Mouse (Mus musculus) gastrocnemius, adult 2 months (tissue): ENCODE measurements around the gene Nhlh1. TPM values are rescaled to one million over a fixed set of nuclear protein-coding genes. Genes with fewer than 3 reads are reported as not detected.
A peak's percentile ranks its signal among the peaks of the same experiment; 100 is the strongest.

ENCODE experiments used
- DNase-seq: peaks from one replicate; pipeline ENCODE4 v3.0.0; 2022
- H3K27ac ChIP-seq: fragments of 200-600 bp; 2 replicates; pipeline ENCODE4 v1.8.1; 2022; ENCODE audit warnings: mild to moderate bottlenecking
- H3K4me3 ChIP-seq: fragments of 200-600 bp; 2 replicates; pipeline ENCODE4 v1.8.1; 2022; ENCODE audit warnings: mild to moderate bottlenecking, moderate library complexity
- CTCF ChIP-seq: fragments of 200-600 bp; IDR thresholded peaks from 2 replicates; pipeline ENCODE4 v1.8.1; 2022; ENCODE audit warnings: antibody characterized with exemption, mild to moderate bottlenecking, moderate library complexity
- intact Hi-C: fragments of 180-260 bp; cut with DNase I; formaldehyde crosslinking; loops from one replicate; pipeline ENCODE4 v1.15.1; 2025
- total RNA-seq, 2 experiments: library from RNA; stranded (reverse); gene quantifications; 2 replicates each; pipeline ENCODE4 v1.2.3; 2021

Nhlh1 gene
- total RNA-seq, 2 experiments from 2014 or later: not detected

- Histone ChIP-seq H3K27ac (peak overlapping the region; percentile 38; the same call in 1 of the 2 replicates), H3K4me3 (no peak overlapping the region)
- DNase-seq: peak; percentile 40
- TF ChIP-seq CTCF: no peak
- intact Hi-C loops: no loop called here
Observed at GRCm38 (mm10) chr1:172064613-172065141, 7.3 kb upstream of the Nhlh1 start.

- H3K4me3 ChIP-seq: no peak overlapping the region
- intact Hi-C loops: no loop called here
- no peak overlapping the region for H3K27ac ChIP-seq
- DNase-seq: no peak
- no peak for TF ChIP-seq CTCF
Observed at GRCm38 (mm10) chr1:172063291-172064023, 6.1 kb upstream of the Nhlh1 start.

- Histone ChIP-seq H3K27ac (no peak overlapping the region), H3K4me3 (no peak overlapping the region)
- intact Hi-C loops: no loop called here
- DNase-seq: no peak
- no peak for TF ChIP-seq CTCF
Observed at GRCm38 (mm10) chr1:172062101-172062500, 4.7 kb upstream of the Nhlh1 start.

- Histone ChIP-seq H3K27ac (no peak overlapping the region), H3K4me3 (no peak overlapping the region)
- no peak for TF ChIP-seq CTCF
- intact Hi-C loops: no loop called here
- no peak for DNase-seq
Observed at GRCm38 (mm10) chr1:172061217-172061616, 3.8 kb upstream of the Nhlh1 start.

- no peak for DNase-seq
- intact Hi-C loops: no loop called here
Observed at GRCm38 (mm10) chr1:172060659-172061058, 3.3 kb upstream of the Nhlh1 start.

GRCm38 (mm10) chr1:172058874-172059273 lies 1.5 kb upstream of the Nhlh1 start:
- H3K27ac ChIP-seq: no peak overlapping the region
- H3K4me3 ChIP-seq: no peak overlapping the region
- intact Hi-C loops: no loop called here
- no peak for DNase-seq
- TF ChIP-seq CTCF: no peak

More at GRCm38 (mm10) chr1:172060659-172061058, 3.3 kb upstream of the Nhlh1 start:
- Histone ChIP-seq H3K27ac (no peak overlapping the region), H3K4me3 (no peak overlapping the region)
- no peak for TF ChIP-seq CTCF

- DNase-seq: no peak
- Histone ChIP-seq H3K27ac (no peak overlapping the region), H3K4me3 (no peak overlapping the region)
- no peak for TF ChIP-seq CTCF
- intact Hi-C loops: no loop called here
Observed at GRCm38 (mm10) chr1:172058321-172058720, 948 bp upstream of the Nhlh1 start.

GRCm38 (mm10) chr1:172056251-172056650 lies 1.1 kb downstream of the Nhlh1 start:
- intact Hi-C loops: no loop called here
- Histone ChIP-seq H3K4me3 (no peak overlapping the region), H3K27ac (no peak overlapping the region)
- DNase-seq: no peak
- TF ChIP-seq CTCF: no peak

GRCm38 (mm10) chr1:172053541-172054440 lies 3.6 kb downstream of the Nhlh1 start:
- no peak for TF ChIP-seq CTCF
- H3K27ac ChIP-seq: no peak overlapping the region
- no peak for DNase-seq
- H3K4me3 ChIP-seq: peak overlapping the region; percentile 54
- intact Hi-C loops: no loop called here

GRCm38 (mm10) chr1:172052766-172053279 lies 4.5 kb downstream of the Nhlh1 start:
- DNase-seq: no peak
- intact Hi-C loops: no loop called here
- TF ChIP-seq CTCF: no peak
- H3K27ac ChIP-seq: no peak overlapping the region
- no peak overlapping the region for H3K4me3 ChIP-seq

- intact Hi-C loops: loop anchor here (5.0 to 10.0 kb wide), 4 partner anchors 68 to 446 kb away; partner anchors contain the start of gene Kcnj9
- Histone ChIP-seq H3K4me3 (peak overlapping the region; percentile 35), H3K27ac (no peak overlapping the region; the same call in 1 of the 2 replicates)
- no peak for TF ChIP-seq CTCF
- no peak for DNase-seq
Observed at GRCm38 (mm10) chr1:172049131-172049782, 8.1 kb downstream of the Nhlh1 start.

- peak overlapping the region; percentile 47 for H3K4me3 ChIP-seq
- intact Hi-C loops: loop anchor here (5.0 to 10.0 kb wide), 4 partner anchors 69 to 447 kb away; partner anchors contain the start of gene Kcnj9
- H3K27ac ChIP-seq: peak overlapping the region; percentile 56
- no peak for DNase-seq
- no peak for TF ChIP-seq CTCF
Observed at GRCm38 (mm10) chr1:172048241-172048734, 9.1 kb downstream of the Nhlh1 start.
